Mouse (Mus musculus): ENCODE measurements around the gene Phf11d. TPM values are rescaled to one million over a fixed set of nuclear protein-coding genes. Genes with fewer than 3 reads are reported as not detected.
A peak's percentile ranks its signal among the peaks of the same experiment; 100 is the strongest.
"Not testable (repeated sequence)": the region's sequence is repeated elsewhere in the genome, so short reads cannot be mapped to it uniquely, and the experiment has no call there.

The Phf11d gene
- polyA plus RNA-seq (2012; ENCODE audit: insufficient read depth, insufficient read length, missing spikeins): 42.3 and 47.9 TPM in 2 replicates

- no peak for TF ChIP-seq POLR2A (IDR thresholded peaks at IDR 0.05; ENCODE audit: borderline replicate concordance, low read depth, low read length)
- TF ChIP-seq CTCF (IDR thresholded peaks at IDR 0.05; ENCODE audit: low read depth, low read length): peak; percentile 63
- Histone ChIP-seq H3K27ac (ENCODE audit: insufficient read depth, low read depth, low read length) (peak within 1 kb of the TSS; percentile 69), H3K4me3 (ENCODE audit: insufficient read depth, low read length) (peak within 1 kb of the TSS; percentile 53), H3K4me1 (ENCODE audit: control insufficient read depth, insufficient read depth, low read length) (peaks cover 9% of the 10 kb centered on the region)
Observed at GRCm38 (mm10) chr14:59365244-59365644, at the start of gene Phf11d. TSS of gene Phf11d (minus strand) at chr14:59365470.

DNA sequence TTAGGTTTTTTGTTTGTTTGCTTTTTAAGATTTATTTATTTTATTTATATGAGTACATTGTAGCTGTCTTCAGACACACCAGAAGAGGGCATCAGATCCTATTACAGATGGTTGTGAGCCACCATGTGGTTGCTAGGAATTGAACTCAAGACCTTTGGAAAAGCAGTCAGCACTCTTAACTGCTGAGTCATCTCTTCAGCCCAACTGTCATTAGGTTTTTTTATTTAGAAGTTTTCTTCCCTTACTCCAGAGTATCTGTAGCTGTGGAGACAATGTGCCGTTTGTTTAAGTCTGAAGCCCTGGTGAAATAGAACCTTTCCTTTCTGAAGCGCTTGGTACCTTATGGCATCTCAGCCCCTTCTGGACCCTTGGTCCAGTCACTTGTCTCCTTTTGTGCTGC lies 49.7 kb upstream of the Phf11d start:
- H3K4me1 ChIP-seq (ENCODE audit: control insufficient read depth, insufficient read depth, low read length); H3K4me3 ChIP-seq (ENCODE audit: insufficient read depth, low read length); H3K27ac ChIP-seq (ENCODE audit: insufficient read depth, low read depth, low read length): not testable (repeated sequence)

- no peak overlapping the region for H3K4me3 ChIP-seq (ENCODE audit: insufficient read depth, low read length)
- TF ChIP-seq CTCF (IDR thresholded peaks at IDR 0.05; ENCODE audit: low read depth, low read length) (no peak), POLR2A (IDR thresholded peaks at IDR 0.05; ENCODE audit: borderline replicate concordance, low read depth, low read length) (no peak)
- H3K27ac ChIP-seq (ENCODE audit: insufficient read depth, low read depth, low read length): no peak overlapping the region
- no peaks in the 10 kb centered on the region for H3K4me1 ChIP-seq (ENCODE audit: control insufficient read depth, insufficient read depth, low read length)
Observed at GRCm38 (mm10) chr14:59396999-59397398, 31.7 kb upstream of the Phf11d start.

DNA sequence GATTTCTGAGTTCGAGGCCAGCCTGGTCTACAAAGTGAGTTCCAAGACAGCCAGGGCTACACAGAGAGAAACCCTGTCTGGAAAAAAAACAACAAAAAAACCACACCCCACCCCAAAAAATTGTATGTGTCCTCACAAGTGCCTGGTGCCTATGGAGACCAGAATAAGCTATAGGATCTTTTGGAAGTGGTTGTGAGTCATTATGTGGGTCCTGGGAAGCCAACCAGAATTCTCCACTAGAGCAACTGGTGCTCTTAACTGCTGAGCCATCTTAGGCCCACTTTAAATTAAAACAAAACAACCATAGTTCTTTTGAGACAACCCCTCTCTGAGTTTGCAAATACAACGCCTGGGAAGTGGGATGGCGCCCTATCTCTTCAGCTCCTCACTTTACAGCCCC lies 30.0 kb upstream of the Phf11d start, which contains the start of gene Phf11c:
Gene Phf11c (minus strand): TSS at position 101 of the 400 bp plus-strand sequence.
- Histone ChIP-seq H3K4me1 (ENCODE audit: control insufficient read depth, insufficient read depth, low read length) (no peaks in the 10 kb centered on the region), H3K27ac (ENCODE audit: insufficient read depth, low read depth, low read length) (no peak within 1 kb of the TSS), H3K4me3 (ENCODE audit: insufficient read depth, low read length) (no peak within 1 kb of the TSS)
- TF ChIP-seq CTCF (IDR thresholded peaks at IDR 0.05; ENCODE audit: low read depth, low read length): no peak
- TF ChIP-seq POLR2A (IDR thresholded peaks at IDR 0.05; ENCODE audit: borderline replicate concordance, low read depth, low read length): no peak

DNA sequence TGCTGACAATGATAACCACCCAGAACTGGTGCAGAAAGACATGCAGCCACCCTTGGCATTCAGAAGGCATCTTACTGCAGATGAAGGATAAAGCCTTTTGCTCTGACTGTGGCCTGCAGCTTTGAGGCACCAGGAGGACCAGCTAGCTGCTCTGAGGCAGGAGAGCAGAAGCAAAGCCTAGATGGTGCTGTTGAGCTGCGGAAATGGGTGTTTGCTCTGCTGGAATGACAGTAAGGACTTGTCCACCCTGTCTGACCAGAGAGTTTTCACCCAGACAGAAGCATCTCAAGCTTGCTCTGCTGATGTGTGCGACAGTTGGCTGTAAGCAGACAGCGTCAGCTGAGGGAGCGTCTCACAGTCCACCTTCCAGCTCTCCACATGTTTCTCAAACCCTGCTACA lies 24.9 kb upstream of the Phf11d start:
- H3K27ac ChIP-seq (ENCODE audit: insufficient read depth, low read depth, low read length); H3K4me3 ChIP-seq (ENCODE audit: insufficient read depth, low read length): not testable (repeated sequence)

DNA sequence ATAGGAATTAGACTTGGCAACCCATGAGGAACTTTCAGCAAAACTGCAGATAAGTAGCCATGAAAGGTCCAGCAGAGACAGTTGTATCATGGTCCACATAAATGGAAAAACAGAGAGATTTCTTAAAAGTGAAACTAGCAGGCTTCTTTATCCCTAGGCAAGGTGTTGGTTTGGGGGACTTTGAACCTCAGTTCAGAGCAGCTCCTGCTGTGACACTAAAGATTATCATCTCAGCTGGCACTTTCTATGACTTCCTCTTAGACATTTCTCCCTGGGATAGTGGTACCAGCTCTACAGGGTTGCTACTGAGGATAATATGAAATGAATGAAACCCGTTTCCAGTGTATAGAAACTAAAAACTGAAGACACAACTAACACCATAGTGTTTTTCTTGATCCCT lies 24.3 kb upstream of the Phf11d start:
- H3K4me3 ChIP-seq (ENCODE audit: insufficient read depth, low read length): no peak overlapping the region
- TF ChIP-seq CTCF (IDR thresholded peaks at IDR 0.05; ENCODE audit: low read depth, low read length): no peak
- no peak for TF ChIP-seq POLR2A (IDR thresholded peaks at IDR 0.05; ENCODE audit: borderline replicate concordance, low read depth, low read length)
- H3K4me1 ChIP-seq (ENCODE audit: control insufficient read depth, insufficient read depth, low read length): no peaks in the 10 kb centered on the region

More for the DNA sequence above, 24.9 kb upstream of the Phf11d start:
- not testable (repeated sequence) for H3K4me1 ChIP-seq (ENCODE audit: control insufficient read depth, insufficient read depth, low read length)

GRCm38 (mm10) chr14:59370348-59371068 lies 5.2 kb upstream of the Phf11d start:
- TF ChIP-seq CTCF (IDR thresholded peaks at IDR 0.05; ENCODE audit: low read depth, low read length): no peak
- TF ChIP-seq POLR2A (IDR thresholded peaks at IDR 0.05; ENCODE audit: borderline replicate concordance, low read depth, low read length): no peak
- H3K4me3 ChIP-seq (ENCODE audit: insufficient read depth, low read length): no peak overlapping the region
- no peak overlapping the region for H3K27ac ChIP-seq (ENCODE audit: insufficient read depth, low read depth, low read length)
- H3K4me1 ChIP-seq (ENCODE audit: control insufficient read depth, insufficient read depth, low read length): peaks cover 3% of the 10 kb centered on the region; the same call in 1 of the 2 replicates

More for the DNA sequence above, 24.3 kb upstream of the Phf11d start:
- H3K27ac ChIP-seq (ENCODE audit: insufficient read depth, low read depth, low read length): no peak overlapping the region

DNA sequence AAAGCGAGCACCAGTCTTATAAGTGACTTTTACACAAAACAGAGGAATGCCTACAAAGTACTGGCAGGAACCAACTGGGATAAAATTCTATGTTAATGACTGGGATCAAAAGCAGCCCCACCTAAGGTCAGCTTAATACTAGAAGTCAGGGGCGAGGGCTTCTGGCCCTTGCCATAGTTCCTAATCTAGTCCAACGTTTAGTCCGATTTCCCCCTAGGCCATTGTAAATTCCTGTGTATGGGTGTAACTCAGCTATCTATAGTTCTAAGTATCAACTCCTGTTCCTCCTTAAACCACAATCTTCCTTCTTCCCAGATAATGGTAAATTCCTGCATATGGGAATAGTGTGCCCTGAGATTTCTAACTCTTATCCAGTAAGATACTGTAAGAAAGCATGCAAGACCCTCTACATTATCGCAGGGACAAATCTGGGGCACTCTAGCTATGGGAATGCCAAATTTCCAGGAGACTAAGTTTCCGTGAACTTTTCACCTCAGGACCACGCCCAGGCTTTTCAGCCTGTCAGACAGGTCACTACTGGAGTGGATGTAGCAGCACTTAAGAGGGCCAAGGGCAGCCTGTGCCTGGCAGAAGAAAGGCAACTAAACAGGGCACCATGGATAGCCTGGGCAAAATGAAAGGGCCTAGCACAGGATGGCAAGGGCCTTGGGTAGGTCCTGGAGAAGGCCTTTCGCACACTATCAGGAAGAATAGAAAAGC lies 1.3 kb upstream of the Phf11d start:
- Histone ChIP-seq H3K4me1 (ENCODE audit: control insufficient read depth, insufficient read depth, low read length) (peaks cover 9% of the 10 kb centered on the region), H3K27ac (ENCODE audit: insufficient read depth, low read depth, low read length) (no peak overlapping the region), H3K4me3 (ENCODE audit: insufficient read depth, low read length) (no peak overlapping the region)
- no peak for TF ChIP-seq POLR2A (IDR thresholded peaks at IDR 0.05; ENCODE audit: borderline replicate concordance, low read depth, low read length)
- no peak for TF ChIP-seq CTCF (IDR thresholded peaks at IDR 0.05; ENCODE audit: low read depth, low read length)

DNA sequence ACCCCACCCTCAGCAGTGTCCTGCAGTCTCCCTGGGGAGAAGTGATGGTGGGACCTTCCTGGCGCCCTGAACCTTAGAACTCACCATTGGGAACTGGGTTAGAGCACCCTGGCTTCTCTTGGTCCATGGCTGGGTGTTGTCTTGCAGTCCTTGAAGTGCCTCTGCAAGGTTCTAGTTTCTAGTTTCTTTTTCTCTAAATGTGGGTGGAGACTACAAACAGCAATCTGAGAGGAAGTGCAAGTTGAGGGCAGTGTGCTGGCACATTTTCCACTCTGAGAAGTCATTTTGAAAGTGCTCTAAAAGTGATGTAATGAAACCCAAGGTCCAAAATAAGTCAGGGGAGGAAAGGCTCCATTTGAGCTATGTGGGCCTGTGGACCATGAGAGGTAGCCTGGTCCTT lies 24.1 kb downstream of the Phf11d start, which contains the start of gene Phf11b:
Gene Phf11b (minus strand): TSS at position 163 of the 400 bp plus-strand sequence.
- peak within 1 kb of the TSS; percentile 43 for H3K4me3 ChIP-seq (ENCODE audit: insufficient read depth, low read length)
- H3K27ac ChIP-seq (ENCODE audit: insufficient read depth, low read depth, low read length); H3K4me1 ChIP-seq (ENCODE audit: control insufficient read depth, insufficient read depth, low read length): not testable (repeated sequence)

DNA sequence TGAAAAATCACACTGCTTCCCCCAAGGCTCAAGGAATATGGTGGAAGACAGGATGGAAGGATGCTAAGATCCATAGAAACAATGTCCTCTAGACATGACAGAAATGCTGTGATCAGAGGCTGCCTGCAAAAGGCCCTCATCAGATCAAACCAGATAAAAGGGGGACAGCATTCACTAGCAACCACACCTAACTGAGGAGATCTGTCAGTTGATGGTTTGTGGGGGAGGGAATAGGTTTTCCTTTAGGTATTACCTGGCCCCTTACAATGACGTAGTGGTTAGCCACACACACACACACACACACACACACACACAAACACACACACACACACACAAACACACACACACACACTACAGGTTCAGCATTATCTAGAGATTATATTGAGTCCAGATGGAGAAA lies 25.7 kb downstream of the Phf11d start:
- TF ChIP-seq POLR2A (IDR thresholded peaks at IDR 0.05; ENCODE audit: borderline replicate concordance, low read depth, low read length) (no peak), CTCF (IDR thresholded peaks at IDR 0.05; ENCODE audit: low read depth, low read length) (no peak)
- no peak overlapping the region for H3K27ac ChIP-seq (ENCODE audit: insufficient read depth, low read depth, low read length)
- H3K4me1 ChIP-seq (ENCODE audit: control insufficient read depth, insufficient read depth, low read length): peaks cover 8% of the 10 kb centered on the region
- H3K4me3 ChIP-seq (ENCODE audit: insufficient read depth, low read length): no peak overlapping the region

DNA sequence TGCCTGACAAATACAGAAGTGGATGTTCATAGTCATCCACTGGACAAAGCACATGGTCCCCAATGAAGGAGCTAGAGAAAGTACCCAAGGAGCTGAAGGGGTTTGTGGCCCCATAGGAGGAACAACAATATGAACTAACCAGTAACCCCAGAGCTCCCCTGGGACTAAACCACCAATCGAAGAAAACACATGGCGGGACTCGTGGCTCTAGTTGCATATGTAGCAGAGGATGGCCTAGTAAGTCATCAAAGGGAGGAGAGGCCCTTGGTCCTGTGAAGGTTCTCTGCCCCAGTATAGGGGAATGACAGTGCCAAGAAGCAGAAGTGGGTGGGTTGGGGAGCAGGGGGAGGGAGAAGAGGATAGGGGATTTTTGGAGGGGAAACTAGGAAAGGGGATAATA lies 29.2 kb downstream of the Phf11d start:
- not testable (repeated sequence) for H3K4me1 ChIP-seq (ENCODE audit: control insufficient read depth, insufficient read depth, low read length); H3K4me3 ChIP-seq (ENCODE audit: insufficient read depth, low read length); H3K27ac ChIP-seq (ENCODE audit: insufficient read depth, low read depth, low read length)

GRCm38 (mm10) chr14:59330499-59330898 lies 34.8 kb downstream of the Phf11d start:
- not testable (repeated sequence) for H3K4me3 ChIP-seq (ENCODE audit: insufficient read depth, low read length); H3K27ac ChIP-seq (ENCODE audit: insufficient read depth, low read depth, low read length); H3K4me1 ChIP-seq (ENCODE audit: control insufficient read depth, insufficient read depth, low read length)

DNA sequence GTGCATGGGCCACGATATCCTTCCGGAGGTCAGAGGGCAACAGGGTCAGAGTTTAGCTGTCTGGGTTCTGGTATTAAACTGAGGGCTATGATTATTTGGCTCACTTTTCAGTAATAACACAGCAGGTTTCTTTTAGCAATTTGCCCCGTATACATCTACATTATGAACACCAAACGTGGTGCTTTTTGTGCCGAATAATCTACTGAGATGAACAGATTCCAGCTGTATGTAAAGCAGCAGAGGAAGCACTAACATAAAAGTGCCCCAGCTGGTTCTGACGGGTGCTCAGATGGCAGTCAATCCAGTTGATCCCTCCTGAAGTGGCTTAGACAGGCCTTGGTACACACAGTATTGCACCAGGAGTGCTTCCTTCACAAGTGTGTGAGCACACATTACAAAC lies 45.3 kb downstream of the Phf11d start:
- H3K27ac ChIP-seq (ENCODE audit: insufficient read depth, low read depth, low read length); H3K4me3 ChIP-seq (ENCODE audit: insufficient read depth, low read length); H3K4me1 ChIP-seq (ENCODE audit: control insufficient read depth, insufficient read depth, low read length): not testable (repeated sequence)

GRCm38 (mm10) chr14:59319036-59319435 lies 46.2 kb downstream of the Phf11d start:
- H3K4me1 ChIP-seq (ENCODE audit: control insufficient read depth, insufficient read depth, low read length); H3K27ac ChIP-seq (ENCODE audit: insufficient read depth, low read depth, low read length): not testable (repeated sequence)

More at GRCm38 (mm10) chr14:59319036-59319435, 46.2 kb downstream of the Phf11d start:
- not testable (repeated sequence) for H3K4me3 ChIP-seq (ENCODE audit: insufficient read depth, low read length)

All from bone marrow macrophage, adult 2 months (primary cell).